Mouse (Mus musculus) heart, adult 8-10 months (tissue): ENCODE data around the gene Qdpr. TPM values are rescaled to one million over a fixed set of nuclear protein-coding genes. Genes with fewer than 3 reads are reported as not detected.

Source experiments
- DNase-seq: peaks from one replicate; pipeline ENCODE4 v3.0.0; 2022; ENCODE audit warnings: low spot score
- total RNA-seq, 4 experiments: library from RNA; stranded (reverse); gene quantifications; 2 replicates each; pipeline ENCODE4 v1.2.4; 2022

Qdpr gene
- total RNA-seq, 4 experiments from 2014 or later: 82.6 to 94.5 (median 91.0) TPM

GRCm38 (mm10) chr5:45384034-45384812 lies 65.8 kb downstream of the Qdpr start:
- no peak for DNase-seq

Other genes starting within 250 kb of the Qdpr start
- gene Clrn2, start 3.5 kb upstream of the Qdpr start, total RNA-seq: not detected
- 100 to 1,000 TPM; 103 to 108 (median 108) TPM for gene Lap3, start 43.1 kb upstream of the Qdpr start, total RNA-seq
- gene Med28, start 70.0 kb upstream of the Qdpr start, total RNA-seq: 10 to 100 TPM; 57.0 to 63.5 (median 57.4) TPM
- gene Fam184b, start 189.4 kb upstream of the Qdpr start, total RNA-seq: under 1 TPM in 2 of 4 experiments, not detected in 2; 0.06 to 0.09 TPM
- under 1 TPM; 0.06 to 0.63 (median 0.21) TPM for gene Ncapg, start 219.7 kb upstream of the Qdpr start, total RNA-seq